Mouse (Mus musculus) hindbrain, postnatal 0 days (tissue): ENCODE measurements at regions not wholly inside any gene's neighbourhood (a gene's known extent, or its start where the extent isn't known, plus 50 kb on each side); places are given as distances from the start of the nearest gene placed in this dataset.

Experiments
- ATAC-seq: fragments of 200-750 bp; cut with Nextera tagmentation; 2 replicates; pipeline ENCODE4 v1.8.0; 2017; ENCODE audit warnings: mild to moderate bottlenecking, moderate TSS enrichment, moderate library complexity
- DNase-seq: peaks from one replicate; pipeline ENCODE4 v3.0.0-alpha.2; 2015; ENCODE audit warnings: low spot score
- H3K27ac ChIP-seq: fragments of 300-500 bp; sonication (generic); 2 replicates; pipeline ENCODE4 v1.5.1; 2014; ENCODE audit warnings: mild to moderate bottlenecking
- H3K27me3 ChIP-seq: fragments of 300-500 bp; sonication (generic); 2 replicates; pipeline ENCODE4 v1.6.1; 2014; ENCODE audit warnings: low read length, mixed read lengths; ENCODE audit not compliant: insufficient read depth
- H3K36me3 ChIP-seq: fragments of 300-500 bp; sonication (generic); 2 replicates; pipeline ENCODE4 v1.6.1; 2014; ENCODE audit warnings: low read length, mixed read lengths; ENCODE audit not compliant: insufficient read depth
- H3K4me1 ChIP-seq: fragments of 300-500 bp; sonication (generic); 2 replicates; pipeline ENCODE4 v1.6.1; 2014; ENCODE audit warnings: antibody characterized with exemption, low read length, mixed read lengths; ENCODE audit not compliant: insufficient read depth
- H3K4me2 ChIP-seq: fragments of 300-500 bp; sonication (generic); 2 replicates; pipeline ENCODE4 v1.6.1; 2014; ENCODE audit warnings: low read depth, mild to moderate bottlenecking, low read length, moderate library complexity, mixed read lengths
- H3K4me3 ChIP-seq: fragments of 300-500 bp; sonication (generic); 2 replicates; pipeline ENCODE4 v1.5.1; 2014; ENCODE audit warnings: low read length
- H3K9ac ChIP-seq: fragments of 300-500 bp; sonication (generic); replicated peaks from 2 replicates; pipeline ENCODE4 v1.6.1; 2014; ENCODE audit warnings: mild to moderate bottlenecking, low read length, moderate library complexity, mixed read lengths
- H3K9me3 ChIP-seq: fragments of 300-500 bp; sonication (generic); 2 replicates; pipeline ENCODE4 v1.6.1; 2016; ENCODE audit warnings: low read length, mixed read lengths
- CTCF ChIP-seq: IDR thresholded peaks from 2 replicates; pipeline ENCODE4 v1.5.1; 2016; ENCODE audit warnings: antibody characterized with exemption, control low read depth, low read depth
- WGBS: fragments of 180-500 bp; shearing (Covaris S2); extraction: QIAGEN DNeasy Blood & Tissue Kit; methylation state at CpG from one replicate; pipeline ENCODE4 v1.1.7; 2014; 5-methylcytosine and 5-hydroxymethylcytosine counted together

GRCm38 (mm10) chr5:118379245-118380051 lies 134.4 kb downstream of the 2410131K14Rik start:
- Histone ChIP-seq H3K4me3 (no peak overlapping the region), H3K4me2 (no peak overlapping the region; the same call in 1 of the 2 replicates), H3K36me3 (no peaks in the 10 kb centered on the region), H3K9me3 (no peaks in the 10 kb centered on the region), H3K27me3 (no peaks in the 10 kb centered on the region), H3K27ac (no peak overlapping the region), H3K9ac (no peak overlapping the region), H3K4me1 (no peaks in the 10 kb centered on the region)
- no peak for ATAC-seq
- no peak for TF ChIP-seq CTCF
- DNase-seq = peak; percentile 43
- 28% methylated on average over 24 of the region's 24 CpGs for WGBS

GRCm38 (mm10) chr5:118380052-118380421 lies 135.0 kb downstream of the 2410131K14Rik start:
- no peaks in the 10 kb centered on the region for H3K9me3 ChIP-seq
- peak overlapping the region; percentile 69 for H3K4me2 ChIP-seq
- no peak for TF ChIP-seq CTCF
- H3K4me3 ChIP-seq = no peak overlapping the region
- H3K4me1 ChIP-seq = no peaks in the 10 kb centered on the region
- DNase-seq = no peak
- no peak for ATAC-seq
- 26% methylated on average over 5 of the region's 5 CpGs for WGBS
- no peaks in the 10 kb centered on the region for H3K36me3 ChIP-seq
- no peak overlapping the region for H3K9ac ChIP-seq
- no peaks in the 10 kb centered on the region for H3K27me3 ChIP-seq
- H3K27ac ChIP-seq = peak overlapping the region; percentile 37

GRCm38 (mm10) chr5:118380422-118381293 lies 135.6 kb downstream of the 2410131K14Rik start:
- no peaks in the 10 kb centered on the region for H3K4me1 ChIP-seq
- TF ChIP-seq CTCF = peak; percentile 35
- peak overlapping the region; percentile 69 for H3K4me2 ChIP-seq
- peak overlapping the region; percentile 44 for H3K4me3 ChIP-seq
- no peaks in the 10 kb centered on the region for H3K27me3 ChIP-seq
- H3K27ac ChIP-seq = peak overlapping the region; percentile 37
- WGBS = under 1% methylated on average over 45 of the region's 45 CpGs
- H3K9ac ChIP-seq = peak overlapping the region; percentile 47
- no peaks in the 10 kb centered on the region for H3K36me3 ChIP-seq
- peak; percentile 82 for DNase-seq
- ATAC-seq = peak; percentile 79
- H3K9me3 ChIP-seq = no peaks in the 10 kb centered on the region

GRCm38 (mm10) chr5:118381294-118381675 lies 136.3 kb downstream of the 2410131K14Rik start:
- whole genome bisulfite sequencing = under 1% methylated on average over 12 of the region's 12 CpGs
- DNase-seq (peak; percentile 68), ATAC-seq (peak; percentile 59)
- Histone ChIP-seq H3K27me3 (no peaks in the 10 kb centered on the region), H3K4me2 (peak overlapping the region; percentile 69), H3K9ac (peak overlapping the region; percentile 47), H3K4me1 (no peaks in the 10 kb centered on the region), H3K9me3 (no peaks in the 10 kb centered on the region), H3K36me3 (no peaks in the 10 kb centered on the region), H3K4me3 (peak overlapping the region; percentile 44), H3K27ac (peak overlapping the region; percentile 37)
- TF ChIP-seq CTCF = no peak

GRCm38 (mm10) chr5:118386126-118386525 lies 141.1 kb downstream of the 2410131K14Rik start:
- 47% methylated on average over 4 of the region's 4 CpGs for WGBS
- Histone ChIP-seq H3K27ac (no peak overlapping the region), H3K4me1 (peaks cover 3% of the 10 kb centered on the region; the same call in 1 of the 2 replicates), H3K4me3 (no peak overlapping the region), H3K9me3 (0 out of 2 replicates have a peak, but pooled peaks cover 4% of the 10 kb centered on the region), H3K36me3 (no peaks in the 10 kb centered on the region), H3K27me3 (no peaks in the 10 kb centered on the region), H3K9ac (no peak overlapping the region), H3K4me2 (no peak overlapping the region)
- DNase-seq (peak; percentile 53), ATAC-seq (peak; percentile 42; the same call in 1 of the 2 replicates)
- TF ChIP-seq CTCF = no peak

- no peak overlapping the region for H3K9ac ChIP-seq
Observed at GRCm38 (mm10) chr5:118388419-118388818, 143.4 kb downstream of the 2410131K14Rik start.

More at GRCm38 (mm10) chr5:118388419-118388818, 143.4 kb downstream of the 2410131K14Rik start:
- H3K4me1 ChIP-seq = peaks cover 3% of the 10 kb centered on the region; the same call in 1 of the 2 replicates
- H3K4me3 ChIP-seq = no peak overlapping the region
- no peak overlapping the region for H3K27ac ChIP-seq
- TF ChIP-seq CTCF = no peak
- H3K9me3 ChIP-seq = 0 out of 2 replicates have a peak, but pooled peaks cover 4% of the 10 kb centered on the region
- no peaks in the 10 kb centered on the region for H3K36me3 ChIP-seq
- DNase-seq (peak; percentile 84), ATAC-seq (0 out of 2 replicates have a peak, but pooled peaks have one; percentile 40)
- 51% methylated on average over 6 of the region's 6 CpGs for WGBS
- H3K27me3 ChIP-seq = no peaks in the 10 kb centered on the region
- no peak overlapping the region for H3K4me2 ChIP-seq
